8 mouse cellular contexts compared by ENCODE assay signal in the genomic region with DNA sequence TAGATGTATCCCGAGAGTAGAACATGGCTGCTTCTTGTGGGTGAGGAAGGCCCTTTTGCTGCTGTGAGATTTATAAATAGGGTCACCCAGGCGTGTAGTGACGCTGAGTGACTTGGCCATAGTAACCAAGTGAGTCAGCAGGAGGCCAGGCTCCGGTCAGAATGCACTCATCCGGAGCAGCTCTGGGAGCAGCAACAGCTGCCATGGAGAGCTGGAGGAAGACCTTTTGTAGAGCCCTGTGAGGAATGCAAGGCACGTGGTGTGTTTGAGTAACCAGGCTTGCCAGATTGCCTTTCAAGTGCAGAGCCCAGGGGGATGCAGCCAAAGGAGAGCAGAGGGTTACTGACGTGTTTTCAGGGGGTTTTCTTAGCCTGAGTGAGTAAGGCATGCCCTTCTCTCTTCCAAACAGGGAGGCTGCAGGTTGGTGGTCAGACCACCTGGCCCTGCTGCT.
DNase-seq lines count a peak whose midpoint lies in the region; ATAC-seq and TF ChIP-seq lines count a peak whose summit lies in the region.

No protein-coding gene starts in this region.

- peaks cover 13% of the 10 kb centered on the region for H3K4me1 ChIP-seq in intestine, embryonic 14.5 days (replicated peaks; ENCODE audit: control insufficient read depth, insufficient read depth, low read length)
- no peaks in the 10 kb centered on the region for H3K4me1 ChIP-seq in thymus, adult 2 months (replicated peaks; ENCODE audit: control insufficient read depth, insufficient read depth, low read length)

- no peaks in the 10 kb centered on the region for H3K36me3 ChIP-seq in intestine, embryonic 14.5 days (ENCODE audit: control insufficient read depth, insufficient read depth, low read length)
- H3K36me3 ChIP-seq in thymus, adult 2 months (ENCODE audit: control insufficient read depth, insufficient read depth, low read length): no peaks in the 10 kb centered on the region

- WGBS in intestine, embryonic 14.5 days: 11% methylated on average over 7 of the region's 7 CpGs
- 56% methylated on average over 7 of the region's 7 CpGs for WGBS in thymus, adult 2 months

- TF ChIP-seq POLR2A in thymus, adult 2 months (IDR thresholded peaks at IDR 0.05; ENCODE audit: control insufficient read depth, extremely low read depth, insufficient read depth, low read length, poor library complexity): no peak

- H3K9me3 ChIP-seq in intestine, embryonic 14.5 days (ENCODE audit: control insufficient read depth, low read length): no peaks in the 10 kb centered on the region

- peak; percentile 88 for ATAC-seq in intestine, embryonic 14.5 days (replicated peaks; ENCODE audit: low FRiP score, low TSS enrichment, low read depth)

- H3K4me2 ChIP-seq in intestine, embryonic 14.5 days (ENCODE audit: low read length): peak overlapping the region; percentile 4; the same call in 1 of the 2 replicates

- H3K9ac ChIP-seq in intestine, embryonic 14.5 days (ENCODE audit: low read length): no peak overlapping the region

- no peak overlapping the region for H3K4me3 ChIP-seq in intestine, embryonic 14.5 days (ENCODE audit: low read depth, low read length)
- no peak overlapping the region for H3K4me3 ChIP-seq in thymus, adult 2 months (ENCODE audit: control insufficient read depth, insufficient read depth, low read length)

- no peak for TF ChIP-seq CTCF in thymus, adult 2 months (IDR thresholded peaks at IDR 0.05; ENCODE audit: borderline replicate concordance, control insufficient read depth, extremely low read depth, insufficient read depth, low read length, poor library complexity)

- H3K27ac ChIP-seq in intestine, embryonic 14.5 days (ENCODE audit: low read depth): peak overlapping the region; percentile 67
- H3K27ac ChIP-seq in thymus, adult 2 months (ENCODE audit: control insufficient read depth, insufficient read depth, low read length): no peak overlapping the region

- no peaks in the 10 kb centered on the region for H3K27me3 ChIP-seq in intestine, embryonic 14.5 days (replicated peaks; ENCODE audit: control insufficient read depth, insufficient read depth, low read length)
- H3K27me3 ChIP-seq in thymus, adult 2 months (ENCODE audit: control insufficient read depth, insufficient read depth, low read length): no peaks in the 10 kb centered on the region

- DNase-seq in ZHBTc4 (ENCODE audit: low read depth, low spot score): peak; percentile 93
- DNase-seq in embryo, embryonic 11 days: peak; percentile 88
- peak; percentile 73 for DNase-seq in gastrocnemius, postnatal 14 days
- peak; percentile 67 for DNase-seq in intestine, embryonic 14.5 days (ENCODE audit: low spot score)
- peak; percentile 11 to 66 for DNase-seq in left cerebral cortex, adult 8-10 months (ENCODE audit: low spot score in 2 of 2)
- peak; percentile 86 for DNase-seq in lung, postnatal 36 days
- peak; percentile 12 for DNase-seq in right cerebral cortex, postnatal 25 days
- no peak for DNase-seq in thymus, adult 2 months

- intact Hi-C loops in gastrocnemius, postnatal 14 days (cut with DNase I; ENCODE audit: low total_unique reads): no loop called here
